Mouse (Mus musculus): ENCODE results near the gene Iqcn.

Gene Iqcn

GRCm38 (mm10) chr8:70703287-70703686 is at the start of gene Iqcn:
Gene Iqcn (plus strand): TSS chr8:70703457.
- no peak for DNase-seq (ENCODE audit: low spot score in 2 of 2)

- no peak for DNase-seq (ENCODE audit: low spot score in 2 of 2)
Observed at GRCm38 (mm10) chr8:70654121-70654520, 49.1 kb upstream of the Iqcn start.

- no peak for DNase-seq (ENCODE audit: low spot score in 2 of 2)
Observed at GRCm38 (mm10) chr8:70655469-70655868, 47.8 kb upstream of the Iqcn start.

GRCm38 (mm10) chr8:70656193-70656790 is 47.0 kb upstream of the Iqcn start:
- DNase-seq (ENCODE audit: low spot score in 2 of 2), result no peak

GRCm38 (mm10) chr8:70657214-70657613 is 46.0 kb upstream of the Iqcn start:
- no peak for DNase-seq (ENCODE audit: low spot score in 2 of 2)

GRCm38 (mm10) chr8:70657739-70658138 is 45.5 kb upstream of the Iqcn start:
- DNase-seq (ENCODE audit: low spot score in 2 of 2), result no peak

- DNase-seq (ENCODE audit: low spot score in 2 of 2), result no peak
Observed at GRCm38 (mm10) chr8:70658897-70659603, 44.2 kb upstream of the Iqcn start.

GRCm38 (mm10) chr8:70659604-70660272 is 43.5 kb upstream of the Iqcn start:
- peak; percentile 74 to 82 for DNase-seq (ENCODE audit: low spot score in 2 of 2)

- DNase-seq (ENCODE audit: low spot score in 2 of 2), result no peak
Observed at GRCm38 (mm10) chr8:70660273-70660725, 43.0 kb upstream of the Iqcn start, which contains the start of gene Pgpep1. Gene Pgpep1 (minus strand): TSS chr8:70660388.

- no peak for DNase-seq (ENCODE audit: low spot score in 2 of 2)
Observed at GRCm38 (mm10) chr8:70663691-70664090, 39.6 kb upstream of the Iqcn start.

- DNase-seq (ENCODE audit: low spot score in 2 of 2), result no peak
Observed at GRCm38 (mm10) chr8:70664631-70665030, 38.6 kb upstream of the Iqcn start.

GRCm38 (mm10) chr8:70665599-70665998 is 37.7 kb upstream of the Iqcn start:
- no peak for DNase-seq (ENCODE audit: low spot score in 2 of 2)

- no peak for DNase-seq (ENCODE audit: low spot score in 2 of 2)
Observed at GRCm38 (mm10) chr8:70667071-70667470, 36.2 kb upstream of the Iqcn start.

GRCm38 (mm10) chr8:70671615-70672324 is 31.5 kb upstream of the Iqcn start:
- DNase-seq (ENCODE audit: low spot score in 2 of 2), result no peak

- no peak for DNase-seq (ENCODE audit: low spot score in 2 of 2)
Observed at GRCm38 (mm10) chr8:70672325-70673078, 30.8 kb upstream of the Iqcn start.

- peak; percentile 92 to 96 for DNase-seq (ENCODE audit: low spot score in 2 of 2)
Observed at GRCm38 (mm10) chr8:70673079-70673856, 30.0 kb upstream of the Iqcn start, which contains the start of gene Lsm4. Gene Lsm4 (plus strand): TSS chr8:70673248.

GRCm38 (mm10) chr8:70674109-70674508 is 29.1 kb upstream of the Iqcn start:
- no peak for DNase-seq (ENCODE audit: low spot score in 2 of 2)

- no peak for DNase-seq (ENCODE audit: low spot score in 2 of 2)
Observed at GRCm38 (mm10) chr8:70674716-70675115, 28.5 kb upstream of the Iqcn start.

- DNase-seq (ENCODE audit: low spot score in 2 of 2), result no peak
Observed at GRCm38 (mm10) chr8:70675336-70675735, 27.9 kb upstream of the Iqcn start.

- DNase-seq (ENCODE audit: low spot score in 2 of 2), result no peak
Observed at GRCm38 (mm10) chr8:70677451-70678080, 25.7 kb upstream of the Iqcn start.
